Mouse (Mus musculus) 3T3-L1 (cell line): Measurements from ENCODE around the gene Gm14418.
A peak's percentile ranks its signal among the peaks of the same experiment; 100 is the strongest.

ENCODE experiments used
- DNase-seq: peaks from one replicate; pipeline ENCODE4 v3.0.0-alpha.2; 2015; ENCODE audit warnings: low read depth, low spot score

Gm14418 gene

DNA sequence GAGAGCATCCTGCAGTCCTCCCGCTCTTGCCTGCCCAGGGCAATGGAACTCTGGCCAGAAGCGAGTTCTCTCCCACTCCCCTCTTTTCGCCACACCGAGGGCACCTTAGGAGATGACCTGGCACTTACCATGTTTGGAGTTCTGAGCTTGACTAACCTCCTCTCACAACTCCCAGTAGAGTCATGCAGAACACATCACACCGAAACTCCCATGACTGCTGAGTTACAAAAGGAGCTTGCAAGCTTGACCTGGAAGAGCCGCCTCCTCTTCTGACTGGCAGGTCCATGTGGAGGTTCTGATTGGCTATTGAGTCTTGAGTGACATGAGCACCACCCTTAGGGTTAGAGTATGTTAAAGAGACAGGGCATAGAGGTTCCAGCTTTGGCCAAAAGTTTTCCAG is at the start of gene Gm14418:
Gene Gm14418, minus strand, starts transcription at position 225 of the 400 bp plus-strand sequence.
- peak; percentile 58 for DNase-seq
